Mouse (Mus musculus) left cerebral cortex, postnatal 14 days (tissue): Measurements from ENCODE around the gene Nr0b1. TPM values are rescaled to one million over a fixed set of nuclear protein-coding genes. Genes with fewer than 3 reads are reported as not detected.

Experiments
- DNase-seq, 2 experiments: peaks; one replicate each; pipeline ENCODE4 v3.0.0; 2021 to 2022; ENCODE audit warnings: low spot score in 2 of 2, mixed read lengths in 1 of 2
- intact Hi-C: fragments of 180-260 bp; cut with DNase I; formaldehyde crosslinking; loops from one replicate; pipeline ENCODE4 v1.15.1; 2025
- long read RNA-seq, 2 experiments: library from polyadenylated mRNA; stranded (forward); transcript quantifications; one replicate each; pipeline ENCODE4 v2.0.0; 2021
- total RNA-seq, 2 experiments: library from RNA; stranded (reverse); gene quantifications; 2 replicates each; pipeline ENCODE4 v1.2.3; 2021

Nr0b1 gene
- total RNA-seq, result under 1 TPM in 1 of 2 experiments, not detected in 1; 0.20 TPM
- long read RNA-seq, experiment 1, result 0 reads
- long read RNA-seq, experiment 2, partial matches to known transcripts, result 0 of 1 reads
- long read RNA-seq, experiment 2, other reads (novel, unspliced or antisense), result 0 of 1 reads

- peak; percentile 1 to 3 for DNase-seq
- intact Hi-C loops, result no loop called here
Measured at GRCm38 (mm10) chrX:86191614-86192419, at the start of gene Nr0b1. TSS of gene Nr0b1 (plus strand) at chrX:86191764.

- intact Hi-C loops, result no loop called here
- DNase-seq, result no peak
Measured at GRCm38 (mm10) chrX:86187250-86187649, 4.3 kb upstream of the Nr0b1 start.

GRCm38 (mm10) chrX:86192420-86192994 is 943 bp downstream of the Nr0b1 start:
- DNase-seq, result no peak
- intact Hi-C loops, result no loop called here

GRCm38 (mm10) chrX:86193386-86193785 is 1.8 kb downstream of the Nr0b1 start:
- intact Hi-C loops, result no loop called here
- DNase-seq, result no peak

- intact Hi-C loops, result no loop called here
- DNase-seq, result no peak
Measured at GRCm38 (mm10) chrX:86237246-86237645, 45.7 kb downstream of the Nr0b1 start.

Other genes with a start within 250 kb of the Nr0b1 start
- gene Samt3, start 147.6 kb upstream of the Nr0b1 start, total RNA-seq, result not detected
- gene Mageb4, start 113.3 kb downstream of the Nr0b1 start, total RNA-seq, result not detected